Mouse (Mus musculus) liver, embryonic 11.5 days (tissue): ENCODE data around the gene Entpd7. TPM values are rescaled to one million over a fixed set of nuclear protein-coding genes. Genes with fewer than 3 reads are reported as not detected.
A peak's percentile ranks its signal among the peaks of the same experiment; 100 is the strongest.

Experiments
- ATAC-seq: fragments of 200-750 bp; cut with Nextera tagmentation; replicated peaks from 2 replicates; pipeline ENCODE4 v1.8.0; 2017; ENCODE audit warnings: moderate number of reproducible peaks, mild to moderate bottlenecking, moderate TSS enrichment, moderate library complexity; ENCODE audit not compliant: low FRiP score
- DNase-seq: peaks from one replicate; pipeline ENCODE4 v3.0.0-alpha.2; 2017; ENCODE audit warnings: low spot score
- H3K27ac ChIP-seq: fragments of 300-500 bp; sonication (generic); 2 replicates; pipeline ENCODE4 v1.5.1; 2014; ENCODE audit warnings: mild to moderate bottlenecking, low read depth, low read length, control low read depth
- H3K27me3 ChIP-seq: fragments of 300-500 bp; sonication (generic); replicated peaks from 2 replicates; pipeline ENCODE4 v1.6.1; 2014; ENCODE audit warnings: low read length, mixed read lengths; ENCODE audit not compliant: control insufficient read depth, insufficient read depth
- H3K36me3 ChIP-seq: fragments of 300-500 bp; sonication (generic); 2 replicates; pipeline ENCODE4 v1.6.1; 2014; ENCODE audit warnings: mild to moderate bottlenecking, low read length, moderate library complexity, mixed read lengths; ENCODE audit not compliant: control insufficient read depth, insufficient read depth
- H3K4me1 ChIP-seq: fragments of 300-500 bp; sonication (generic); replicated peaks from 2 replicates; pipeline ENCODE4 v1.6.1; 2014; ENCODE audit warnings: low read length, mixed read lengths; ENCODE audit not compliant: control insufficient read depth, insufficient read depth
- H3K4me2 ChIP-seq: fragments of 300-500 bp; sonication (generic); 2 replicates; pipeline ENCODE4 v1.6.1; 2014; ENCODE audit warnings: mild to moderate bottlenecking, control low read depth, moderate library complexity
- H3K4me3 ChIP-seq: fragments of 300-500 bp; sonication (generic); 2 replicates; pipeline ENCODE4 v1.5.1; 2014; ENCODE audit warnings: low read depth, low read length, control low read depth
- H3K9ac ChIP-seq: fragments of 300-500 bp; sonication (generic); 2 replicates; pipeline ENCODE4 v1.6.1; 2014; ENCODE audit warnings: low read depth, low read length, control low read depth
- H3K9me3 ChIP-seq: fragments of 300-500 bp; sonication (generic); 2 replicates; pipeline ENCODE4 v1.6.1; 2016; ENCODE audit warnings: low read length, inconsistent platforms, mixed read lengths; ENCODE audit not compliant: control insufficient read depth
- WGBS: fragments of 180-500 bp; shearing (Covaris S2); extraction: QIAGEN DNeasy Blood & Tissue Kit; methylation state at CpG from one replicate; pipeline ENCODE4 v1.1.7; 2014; 5-methylcytosine and 5-hydroxymethylcytosine counted together
- polyA plus RNA-seq: library from polyadenylated mRNA; unstranded; fragments of >200 nt; fragmentation: Nextera tagmentation; extraction: Ambion mirVana; gene quantifications from 2 replicates; pipeline ENCODE4 v1.2.1, GENCODE M21; 2014

Gene Entpd7
- polyA plus RNA-seq, 1 experiment from 2014 or later = 9.2 TPM

GRCm38 (mm10) chr19:43724194-43724593 lies 34.7 kb downstream of the Entpd7 start:
- no peak overlapping the region for H3K27ac ChIP-seq
- no peaks in the 10 kb centered on the region for H3K9me3 ChIP-seq
- no peak overlapping the region for H3K4me2 ChIP-seq
- no peak overlapping the region for H3K9ac ChIP-seq
- peaks cover 8% of the 10 kb centered on the region for H3K36me3 ChIP-seq
- no peak for DNase-seq
- H3K4me3 ChIP-seq = no peak overlapping the region
- H3K4me1 ChIP-seq = peaks cover 3% of the 10 kb centered on the region; the same call in 1 of the 2 replicates
- ATAC-seq = no peak
- no peaks in the 10 kb centered on the region for H3K27me3 ChIP-seq
- WGBS = 93% methylated on average over 20 of the region's 20 CpGs

GRCm38 (mm10) chr19:43724821-43725220 lies 35.3 kb downstream of the Entpd7 start:
- Histone ChIP-seq H3K27me3 (no peaks in the 10 kb centered on the region), H3K9me3 (no peaks in the 10 kb centered on the region), H3K9ac (no peak overlapping the region), H3K27ac (no peak overlapping the region), H3K4me2 (no peak overlapping the region), H3K4me3 (no peak overlapping the region), H3K4me1 (peaks cover 8% of the 10 kb centered on the region; the same call in 1 of the 2 replicates), H3K36me3 (peaks cover 8% of the 10 kb centered on the region)
- 89% methylated on average over 7 of the region's 7 CpGs for WGBS
- ATAC-seq (no peak), DNase-seq (no peak)

- Histone ChIP-seq H3K9ac (no peak overlapping the region), H3K4me3 (no peak overlapping the region), H3K4me2 (no peak overlapping the region), H3K27ac (no peak overlapping the region), H3K9me3 (no peaks in the 10 kb centered on the region), H3K27me3 (no peaks in the 10 kb centered on the region), H3K4me1 (peaks cover 8% of the 10 kb centered on the region; the same call in 1 of the 2 replicates), H3K36me3 (peaks cover 8% of the 10 kb centered on the region; the same call in 1 of the 2 replicates)
- no peak for DNase-seq
- no peak for ATAC-seq
- WGBS = 85% methylated on average over 15 of the region's 15 CpGs
These were observed 37.2 kb downstream of the Entpd7 start for GRCm38 (mm10) chr19:43726510-43727146.

GRCm38 (mm10) chr19:43729296-43730036 lies 40.0 kb downstream of the Entpd7 start:
- peaks cover 8% of the 10 kb centered on the region for H3K36me3 ChIP-seq
- 40% methylated on average over 22 of the region's 22 CpGs for WGBS

GRCm38 (mm10) chr19:43730037-43730428 lies 40.6 kb downstream of the Entpd7 start:
- ATAC-seq (no peak), DNase-seq (no peak)
- H3K9me3 ChIP-seq = no peaks in the 10 kb centered on the region
- H3K27ac ChIP-seq = no peak overlapping the region
- H3K4me1 ChIP-seq = 0 out of 2 replicates have a peak, but pooled peaks cover 4% of the 10 kb centered on the region
- peak overlapping the region; percentile 44 for H3K4me2 ChIP-seq
- H3K4me3 ChIP-seq = no peak overlapping the region
- no peak overlapping the region; the same call in 1 of the 2 replicates for H3K9ac ChIP-seq
- H3K27me3 ChIP-seq = no peaks in the 10 kb centered on the region
- H3K36me3 ChIP-seq = peaks cover 11% of the 10 kb centered on the region
- 40% methylated on average over 8 of the region's 8 CpGs for WGBS

More at GRCm38 (mm10) chr19:43729296-43730036, 40.0 kb downstream of the Entpd7 start:
- DNase-seq = peak; percentile 51
- Histone ChIP-seq H3K27ac (no peak overlapping the region), H3K9ac (no peak overlapping the region; the same call in 1 of the 2 replicates), H3K9me3 (no peaks in the 10 kb centered on the region), H3K4me1 (0 out of 2 replicates have a peak, but pooled peaks cover 4% of the 10 kb centered on the region), H3K4me3 (no peak overlapping the region), H3K27me3 (no peaks in the 10 kb centered on the region), H3K4me2 (peak overlapping the region; percentile 44)
- ATAC-seq = no peak

- no peak overlapping the region for H3K9ac ChIP-seq
- H3K4me1 ChIP-seq = 0 out of 2 replicates have a peak, but pooled peaks cover 4% of the 10 kb centered on the region
- 73% methylated on average over 7 of the region's 7 CpGs for WGBS
- H3K4me2 ChIP-seq = no peak overlapping the region
- no peaks in the 10 kb centered on the region for H3K27me3 ChIP-seq
- no peak overlapping the region for H3K27ac ChIP-seq
- DNase-seq (no peak), ATAC-seq (no peak)
- H3K36me3 ChIP-seq = peaks cover 8% of the 10 kb centered on the region; the same call in 1 of the 2 replicates
- no peak overlapping the region for H3K4me3 ChIP-seq
- H3K9me3 ChIP-seq = no peaks in the 10 kb centered on the region
These were observed 41.7 kb downstream of the Entpd7 start for GRCm38 (mm10) chr19:43731157-43731556.

- 93% methylated on average over 10 of the region's 10 CpGs for WGBS
- ATAC-seq = no peak
- H3K4me2 ChIP-seq = no peak overlapping the region
- no peak overlapping the region for H3K4me3 ChIP-seq
- peaks cover 45% of the 10 kb centered on the region for H3K36me3 ChIP-seq
- no peaks in the 10 kb centered on the region for H3K27me3 ChIP-seq
- H3K9me3 ChIP-seq = no peaks in the 10 kb centered on the region
- no peak overlapping the region for H3K27ac ChIP-seq
- DNase-seq = no peak
- no peak overlapping the region for H3K9ac ChIP-seq
- H3K4me1 ChIP-seq = no peaks in the 10 kb centered on the region
These were observed 48.9 kb downstream of the Entpd7 start for GRCm38 (mm10) chr19:43738409-43738808.

- Histone ChIP-seq H3K4me2 (no peak overlapping the region), H3K27me3 (no peaks in the 10 kb centered on the region), H3K36me3 (peaks cover 53% of the 10 kb centered on the region), H3K9ac (no peak overlapping the region), H3K4me1 (no peaks in the 10 kb centered on the region), H3K27ac (no peak overlapping the region), H3K4me3 (no peak overlapping the region), H3K9me3 (no peaks in the 10 kb centered on the region)
- 96% methylated on average over 7 of the region's 7 CpGs for WGBS
- ATAC-seq (no peak), DNase-seq (no peak)
These were observed 53.9 kb downstream of the Entpd7 start for GRCm38 (mm10) chr19:43743401-43743800.
